Mouse (Mus musculus) olfactory bulb, adult 2 months (tissue): ENCODE measurements at regions not wholly inside any gene's neighbourhood (a gene's known extent, or its start where the extent isn't known, plus 50 kb on each side); places are given as distances from the start of the nearest gene placed in this dataset.

Experiments
- CTCF ChIP-seq: fragments of 200-500 bp; IDR thresholded peaks from 2 replicates; pipeline ENCODE4 v1.5.1; 2012; ENCODE audit warnings: low read depth, mild to moderate bottlenecking, low read length, moderate library complexity; ENCODE audit not compliant: insufficient read depth
- POLR2A ChIP-seq: fragments of 200-500 bp; IDR thresholded peaks from 2 replicates; pipeline ENCODE4 v1.6.1; 2012; ENCODE audit warnings: mild to moderate bottlenecking, low read depth, low read length, moderate library complexity; ENCODE audit not compliant: insufficient read depth

DNA sequence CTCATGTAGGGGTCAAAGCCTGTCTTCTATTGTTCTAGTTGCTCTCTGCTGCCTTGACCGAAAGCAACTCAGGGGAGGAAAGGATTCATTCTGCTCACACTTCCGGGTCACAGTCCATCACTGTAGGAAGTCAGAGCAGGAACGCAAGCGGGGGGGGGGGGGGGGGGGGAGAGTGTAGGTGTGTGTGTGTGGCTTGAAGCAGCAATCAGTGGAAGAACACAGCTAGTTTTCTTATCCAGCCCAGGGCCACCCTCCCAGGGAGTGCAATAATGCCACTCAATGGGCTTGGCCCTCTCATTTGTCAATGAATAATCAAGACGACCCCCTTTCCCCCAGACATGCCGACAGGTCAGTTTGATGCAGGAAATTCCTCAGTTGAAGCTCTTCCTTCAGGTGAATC, 173.4 kb upstream of the Myt1l start:
- no peak for TF ChIP-seq CTCF
- no peak for TF ChIP-seq POLR2A
